Mouse (Mus musculus) hindbrain, embryonic 10.5 days (tissue): ENCODE measurements at regions not wholly inside any gene's neighbourhood (a gene's known extent, or its start where the extent isn't known, plus 50 kb on each side); places are given as distances from the start of the nearest gene placed in this dataset.
A peak's percentile ranks its signal among the peaks of the same experiment; 100 is the strongest.

ENCODE experiments used
- DNase-seq: peaks from one replicate; pipeline ENCODE4 v3.0.0-alpha.2; 2017; ENCODE audit warnings: low spot score
- H3K27ac ChIP-seq: fragments of 300-500 bp; sonication (generic); 2 replicates; pipeline ENCODE4 v1.5.1; 2016; ENCODE audit warnings: mild to moderate bottlenecking, moderate library complexity
- H3K27me3 ChIP-seq: fragments of 300-500 bp; sonication (generic); 2 replicates; pipeline ENCODE4 v1.6.1; 2016; ENCODE audit warnings: mild to moderate bottlenecking; ENCODE audit not compliant: poor library complexity, insufficient read depth, severe bottlenecking
- H3K36me3 ChIP-seq: fragments of 300-500 bp; sonication (generic); 2 replicates; pipeline ENCODE4 v1.6.1; 2016; ENCODE audit warnings: mild to moderate bottlenecking, moderate library complexity
- H3K4me1 ChIP-seq: fragments of 300-500 bp; sonication (generic); replicated peaks from 2 replicates; pipeline ENCODE4 v1.6.1; 2016; ENCODE audit warnings: mild to moderate bottlenecking
- H3K4me3 ChIP-seq: fragments of 300-500 bp; sonication (generic); 2 replicates; pipeline ENCODE4 v1.5.1; 2016; ENCODE audit warnings: mild to moderate bottlenecking, moderate library complexity
- H3K9me3 ChIP-seq: fragments of 300-500 bp; sonication (generic); 2 replicates; pipeline ENCODE4 v1.6.1; 2016; ENCODE audit warnings: mild to moderate bottlenecking, moderate library complexity
- WGBS: fragments of 180-500 bp; shearing (Covaris S2); methylation state at CpG from one replicate; pipeline ENCODE4 v1.1.7; 2016; 5-methylcytosine and 5-hydroxymethylcytosine counted together
- microRNA counts: library from miRNA; unstranded; fragments of <30 nt; microRNA quantifications from one replicate; lab custom pipeline; 2017

- Histone ChIP-seq H3K4me3 (no peak overlapping the region), H3K9me3 (no peaks in the 10 kb centered on the region), H3K27me3 (no peaks in the 10 kb centered on the region), H3K27ac (no peak overlapping the region), H3K36me3 (no peaks in the 10 kb centered on the region), H3K4me1 (peaks cover 6% of the 10 kb centered on the region; the same call in 1 of the 2 replicates)
- WGBS: 87% methylated on average over 3 of the region's 3 CpGs
- DNase-seq: no peak
Observed at GRCm38 (mm10) chr6:31330868-31331267, 67.7 kb upstream of the Mkln1 start.

- DNase-seq: no peak
- H3K27me3 ChIP-seq: no peaks in the 10 kb centered on the region
- peaks cover 6% of the 10 kb centered on the region; the same call in 1 of the 2 replicates for H3K4me1 ChIP-seq
- no peak overlapping the region for H3K4me3 ChIP-seq
- WGBS: 82% methylated on average over 6 of the region's 6 CpGs
- no peak overlapping the region for H3K27ac ChIP-seq
- H3K36me3 ChIP-seq: no peaks in the 10 kb centered on the region
- no peaks in the 10 kb centered on the region for H3K9me3 ChIP-seq
Observed at GRCm38 (mm10) chr6:31332254-31332653, 66.3 kb upstream of the Mkln1 start.

- Histone ChIP-seq H3K36me3 (no peaks in the 10 kb centered on the region), H3K4me1 (peaks cover 6% of the 10 kb centered on the region; the same call in 1 of the 2 replicates), H3K4me3 (no peak overlapping the region), H3K27me3 (no peaks in the 10 kb centered on the region), H3K27ac (no peak overlapping the region), H3K9me3 (no peaks in the 10 kb centered on the region)
- no peak for DNase-seq
- 78% methylated on average over 4 of the region's 4 CpGs for WGBS
Observed at GRCm38 (mm10) chr6:31332714-31333113, 65.8 kb upstream of the Mkln1 start.

- 80% methylated on average over 16 of the region's 16 CpGs for whole genome bisulfite sequencing
- no peaks in the 10 kb centered on the region for H3K36me3 ChIP-seq
- no peaks in the 10 kb centered on the region for H3K27me3 ChIP-seq
- no peak for DNase-seq
- no peaks in the 10 kb centered on the region for H3K9me3 ChIP-seq
- H3K27ac ChIP-seq: peak overlapping the region; percentile 56; the same call in 1 of the 2 replicates
- peaks cover 6% of the 10 kb centered on the region; the same call in 1 of the 2 replicates for H3K4me1 ChIP-seq
- no peak overlapping the region for H3K4me3 ChIP-seq
Observed at GRCm38 (mm10) chr6:31333228-31333922, 65.2 kb upstream of the Mkln1 start.

GRCm38 (mm10) chr6:31334086-31334485 is 64.4 kb upstream of the Mkln1 start:
- Histone ChIP-seq H3K27me3 (no peaks in the 10 kb centered on the region), H3K27ac (no peak overlapping the region), H3K36me3 (no peaks in the 10 kb centered on the region), H3K4me1 (peaks cover 6% of the 10 kb centered on the region; the same call in 1 of the 2 replicates), H3K9me3 (no peaks in the 10 kb centered on the region), H3K4me3 (no peak overlapping the region)
- DNase-seq: no peak
- WGBS: 88% methylated on average over 4 of the region's 4 CpGs

- Histone ChIP-seq H3K27me3 (no peaks in the 10 kb centered on the region), H3K4me1 (no peaks in the 10 kb centered on the region), H3K4me3 (no peak overlapping the region), H3K27ac (no peak overlapping the region), H3K9me3 (no peaks in the 10 kb centered on the region), H3K36me3 (no peaks in the 10 kb centered on the region)
- DNase-seq: no peak
- 70% methylated on average over 13 of the region's 13 CpGs for WGBS
Observed at GRCm38 (mm10) chr6:31339122-31339947, 59.2 kb upstream of the Mkln1 start.

GRCm38 (mm10) chr6:31339948-31340250 is 58.6 kb upstream of the Mkln1 start:
- Histone ChIP-seq H3K27me3 (no peaks in the 10 kb centered on the region), H3K36me3 (no peaks in the 10 kb centered on the region), H3K4me3 (no peak overlapping the region), H3K4me1 (no peaks in the 10 kb centered on the region), H3K27ac (no peak overlapping the region), H3K9me3 (no peaks in the 10 kb centered on the region)
- DNase-seq: no peak
- WGBS: 49% methylated on average over 1 of the region's 1 CpGs

- Histone ChIP-seq H3K27me3 (no peaks in the 10 kb centered on the region), H3K27ac (peak overlapping the region; percentile 73), H3K9me3 (no peaks in the 10 kb centered on the region), H3K4me3 (no peak overlapping the region), H3K4me1 (peaks cover 13% of the 10 kb centered on the region), H3K36me3 (no peaks in the 10 kb centered on the region)
- 57% methylated on average over 10 of the region's 10 CpGs for WGBS
- peak; percentile 11 for DNase-seq
Observed at GRCm38 (mm10) chr6:31345366-31346084, 53.0 kb upstream of the Mkln1 start.

- H3K4me1 ChIP-seq: peaks cover 13% of the 10 kb centered on the region
- no peaks in the 10 kb centered on the region for H3K9me3 ChIP-seq
- no peak overlapping the region for H3K27ac ChIP-seq
- DNase-seq: no peak
- no peaks in the 10 kb centered on the region for H3K36me3 ChIP-seq
- 91% methylated on average over 4 of the region's 4 CpGs for WGBS
- no peak overlapping the region for H3K4me3 ChIP-seq
- no peaks in the 10 kb centered on the region for H3K27me3 ChIP-seq
Observed at GRCm38 (mm10) chr6:31348333-31348732, 50.2 kb upstream of the Mkln1 start.

MicroRNAs encoded in the stretch of these regions (microRNA counts, 519-probe panel; counts per million panel counts)
- 1,255 counts per million, percentile 77 among the panel's probes with 10 or more counts for microRNA mmu-miR-29a (lab: Ali Mortazavi, UCI)
